Mouse (Mus musculus): Measurements from ENCODE around the gene Cdhr1. TPM values are rescaled to one million over a fixed set of nuclear protein-coding genes. Genes with fewer than 3 reads are reported as not detected.
"Not testable (repeated sequence)": the region's sequence is repeated elsewhere in the genome, so short reads cannot be mapped to it uniquely, and the experiment has no call there.

Gene Cdhr1
- polyA plus RNA-seq (2014; fragmentation: Nextera tagmentation; extraction: Ambion mirVana) = 0.20 and 0.22 TPM in 2 replicates

DNA sequence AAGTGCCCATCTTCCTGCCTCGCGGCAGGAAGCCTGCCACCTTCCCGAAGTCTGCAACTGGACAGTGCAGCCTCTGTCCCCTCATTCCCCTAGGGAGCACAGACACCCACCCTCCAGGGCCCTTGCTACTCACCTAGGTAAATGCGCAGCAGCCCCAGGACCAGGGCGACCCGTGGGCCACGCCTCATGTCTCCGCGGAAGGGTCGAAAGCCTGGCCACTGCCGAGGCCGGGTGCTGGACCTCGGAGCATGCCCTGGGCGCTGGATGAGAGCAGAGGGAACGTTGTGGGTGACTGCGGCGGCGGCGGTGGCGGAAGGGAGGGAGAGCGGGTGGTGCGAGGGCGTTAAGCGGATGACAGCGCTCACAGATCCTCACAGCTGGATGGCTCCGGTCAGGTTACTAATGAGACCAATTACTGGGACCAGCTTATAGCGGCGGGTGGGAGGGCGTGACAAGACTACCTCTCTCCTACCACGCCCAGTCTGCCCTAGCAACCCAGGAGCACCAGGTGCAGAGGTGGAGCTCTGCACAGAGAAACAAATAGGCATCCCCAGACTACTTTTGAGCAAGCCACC lies at the start of gene Cdhr1:
Gene Cdhr1 (minus strand): TSS at position 392 of the 575 bp plus-strand sequence.
- peaks cover 5% of the 10 kb centered on the region for H3K27me3 ChIP-seq (ENCODE audit: control insufficient read depth, insufficient read depth, low read length)
- no peaks in the 10 kb centered on the region for H3K9me3 ChIP-seq (ENCODE audit: control insufficient read depth, low read length)
- H3K27ac ChIP-seq (ENCODE audit: low read depth, low read length) = no peak within 1 kb of the TSS
- ATAC-seq (ENCODE audit: low FRiP score) = peak; percentile 86
- 1% methylated on average over 27 of the region's 30 CpGs for WGBS
- DNase-seq (ENCODE audit: low spot score, missing footprints) = peak; percentile 90
- no peaks in the 10 kb centered on the region; the same call in 1 of the 2 replicates for H3K4me1 ChIP-seq (ENCODE audit: control insufficient read depth, insufficient read depth, low read length)
- peak within 1 kb of the TSS; percentile 24; the same call in 1 of the 2 replicates for H3K9ac ChIP-seq (ENCODE audit: low read length)
- peak within 1 kb of the TSS; percentile 53 for H3K4me2 ChIP-seq
- H3K4me3 ChIP-seq (ENCODE audit: low read depth, low read length) = peak within 1 kb of the TSS; percentile 21
- no peaks in the 10 kb centered on the region for H3K36me3 ChIP-seq (ENCODE audit: control insufficient read depth, insufficient read depth, low read length)

DNA sequence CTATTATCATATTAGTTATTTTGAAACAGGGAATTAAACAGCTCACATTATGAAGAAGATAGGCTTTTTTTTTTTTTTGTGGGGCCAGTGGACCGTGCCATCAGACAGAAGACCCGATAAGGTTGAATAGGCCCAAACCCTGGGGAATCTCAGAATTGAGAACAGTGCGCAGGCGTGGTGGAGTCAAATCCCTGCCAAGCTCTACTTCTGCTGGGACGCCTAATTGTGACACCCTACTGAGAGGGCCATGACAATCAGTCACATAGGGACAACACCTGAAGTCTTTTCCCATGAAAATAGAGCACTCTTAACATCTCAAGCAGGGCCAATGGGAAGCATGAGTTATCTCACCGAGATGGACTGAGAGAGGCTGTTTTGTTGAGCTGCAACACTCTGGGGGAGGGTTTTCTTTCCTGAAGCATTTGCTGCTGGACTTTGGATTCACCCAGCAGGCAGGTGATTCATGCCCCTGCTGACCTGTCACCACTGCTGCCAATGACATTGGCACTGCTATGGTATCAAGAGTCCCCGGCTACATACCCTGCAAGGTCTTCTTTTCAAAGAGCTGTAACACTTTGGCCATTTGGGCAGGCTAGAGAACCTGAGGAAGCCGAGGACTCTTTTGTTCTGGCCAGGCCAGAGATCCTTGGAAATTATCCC lies 41.0 kb upstream of the Cdhr1 start:
- Histone ChIP-seq H3K36me3 (ENCODE audit: control insufficient read depth, insufficient read depth, low read length) (no peaks in the 10 kb centered on the region), H3K27ac (ENCODE audit: low read depth, low read length) (no peak overlapping the region), H3K9me3 (ENCODE audit: control insufficient read depth, low read length) (no peaks in the 10 kb centered on the region), H3K4me1 (ENCODE audit: control insufficient read depth, insufficient read depth, low read length) (peaks cover 2% of the 10 kb centered on the region; the same call in 1 of the 2 replicates), H3K27me3 (ENCODE audit: control insufficient read depth, insufficient read depth, low read length) (no peaks in the 10 kb centered on the region), H3K9ac (ENCODE audit: low read length) (no peak overlapping the region), H3K4me3 (ENCODE audit: low read depth, low read length) (no peak overlapping the region), H3K4me2 (no peak overlapping the region)
- DNase-seq (ENCODE audit: low spot score, missing footprints) (no peak), ATAC-seq (ENCODE audit: low FRiP score) (no peak)
- WGBS = 54% methylated on average over 8 of the region's 8 CpGs

GRCm38 (mm10) chr14:37137596-37137995 lies 39.4 kb upstream of the Cdhr1 start:
- not testable (repeated sequence) for H3K4me1 ChIP-seq (ENCODE audit: control insufficient read depth, insufficient read depth, low read length); H3K9ac ChIP-seq (ENCODE audit: low read length); H3K4me3 ChIP-seq (ENCODE audit: low read depth, low read length); H3K9me3 ChIP-seq (ENCODE audit: control insufficient read depth, low read length); H3K36me3 ChIP-seq (ENCODE audit: control insufficient read depth, insufficient read depth, low read length); H3K4me2 ChIP-seq; H3K27me3 ChIP-seq (ENCODE audit: control insufficient read depth, insufficient read depth, low read length); H3K27ac ChIP-seq (ENCODE audit: low read depth, low read length); DNase-seq (ENCODE audit: low spot score, missing footprints); ATAC-seq (ENCODE audit: low FRiP score)
- 77% methylated on average over 2 of the region's 3 CpGs for WGBS

DNA sequence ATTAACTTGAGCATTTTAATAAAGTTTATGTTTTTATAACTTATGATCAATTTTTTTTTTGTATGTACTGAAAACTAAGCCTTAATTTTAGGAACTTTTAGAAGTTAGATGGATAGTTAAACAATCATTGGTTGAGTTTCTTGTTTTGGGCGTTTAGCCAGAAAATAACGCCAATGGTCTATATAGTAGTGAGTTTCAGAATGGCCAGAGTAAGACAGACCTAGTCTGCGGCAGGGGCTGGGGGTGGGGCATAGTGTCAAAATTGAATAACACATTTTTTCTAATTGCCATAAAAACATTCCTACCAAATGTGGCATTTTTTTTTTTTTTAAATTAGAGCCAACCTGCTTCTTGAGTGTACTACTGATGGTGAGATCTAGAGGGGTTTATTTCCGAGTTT lies 38.0 kb upstream of the Cdhr1 start:
- no peak overlapping the region for H3K4me2 ChIP-seq
- H3K4me3 ChIP-seq (ENCODE audit: low read depth, low read length) = no peak overlapping the region
- DNase-seq (ENCODE audit: low spot score, missing footprints) = no peak
- H3K27ac ChIP-seq (ENCODE audit: low read depth, low read length) = no peak overlapping the region
- no peak overlapping the region for H3K9ac ChIP-seq (ENCODE audit: low read length)
- no peaks in the 10 kb centered on the region for H3K9me3 ChIP-seq (ENCODE audit: control insufficient read depth, low read length)
- H3K36me3 ChIP-seq (ENCODE audit: control insufficient read depth, insufficient read depth, low read length) = no peaks in the 10 kb centered on the region
- H3K27me3 ChIP-seq (ENCODE audit: control insufficient read depth, insufficient read depth, low read length) = no peaks in the 10 kb centered on the region
- peaks cover 2% of the 10 kb centered on the region; the same call in 1 of the 2 replicates for H3K4me1 ChIP-seq (ENCODE audit: control insufficient read depth, insufficient read depth, low read length)
- 80% methylated on average over 4 of the region's 4 CpGs for WGBS
- no peak for ATAC-seq (ENCODE audit: low FRiP score)

DNA sequence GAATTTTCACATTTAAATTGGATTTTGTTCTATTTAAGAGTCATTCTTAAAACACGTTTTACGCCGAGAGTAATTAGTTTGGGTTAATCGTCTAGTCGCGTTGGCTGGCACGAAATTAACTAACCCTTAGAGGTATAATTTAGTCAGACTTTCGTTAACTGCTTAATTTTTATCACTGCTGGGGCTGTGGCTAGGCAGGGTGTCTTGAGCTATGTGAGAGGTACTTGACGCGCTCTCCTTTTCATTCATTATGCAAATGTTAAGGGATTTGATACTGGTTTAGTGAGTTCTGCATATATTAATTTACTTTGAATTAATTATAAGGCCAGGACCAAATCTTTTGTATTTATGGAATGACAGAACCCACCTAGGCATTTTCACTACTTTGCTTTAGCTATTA lies 37.5 kb upstream of the Cdhr1 start:
- Histone ChIP-seq H3K9me3 (ENCODE audit: control insufficient read depth, low read length) (no peaks in the 10 kb centered on the region), H3K36me3 (ENCODE audit: control insufficient read depth, insufficient read depth, low read length) (no peaks in the 10 kb centered on the region), H3K4me1 (ENCODE audit: control insufficient read depth, insufficient read depth, low read length) (peaks cover 2% of the 10 kb centered on the region; the same call in 1 of the 2 replicates), H3K27ac (ENCODE audit: low read depth, low read length) (no peak overlapping the region), H3K9ac (ENCODE audit: low read length) (peak overlapping the region; percentile 58; the same call in 1 of the 2 replicates), H3K27me3 (ENCODE audit: control insufficient read depth, insufficient read depth, low read length) (no peaks in the 10 kb centered on the region), H3K4me2 (peak overlapping the region; percentile 60), H3K4me3 (ENCODE audit: low read depth, low read length) (peak overlapping the region; percentile 87)
- WGBS = under 1% methylated on average over 10 of the region's 10 CpGs
- ATAC-seq (ENCODE audit: low FRiP score) (peak; percentile 59; the same call in 1 of the 2 replicates), DNase-seq (ENCODE audit: low spot score, missing footprints) (no peak)

DNA sequence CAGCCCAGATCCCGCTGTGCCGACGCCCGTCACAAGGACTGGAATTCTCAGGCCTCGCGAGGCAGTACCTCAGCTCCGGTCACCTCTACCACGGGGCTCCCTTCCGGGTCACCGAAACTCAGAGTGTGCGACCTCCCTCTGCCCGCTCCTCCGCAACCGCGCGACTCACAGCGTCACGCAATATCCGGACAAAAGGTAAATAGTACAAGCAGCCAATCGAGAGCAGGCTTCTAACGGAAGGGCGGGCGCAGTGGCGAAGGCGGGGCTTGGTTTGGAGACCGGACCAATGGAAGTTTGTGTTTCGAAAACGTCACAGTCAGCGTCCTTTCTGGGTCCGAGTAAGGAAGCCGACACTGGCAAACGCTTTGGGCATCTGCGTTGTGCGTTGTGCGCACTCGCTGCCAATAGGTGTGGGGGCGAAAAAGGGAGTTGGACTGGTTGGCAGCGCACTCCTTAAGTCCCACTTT lies 37.0 kb upstream of the Cdhr1 start, which contains the start of gene Ghitm:
Gene Ghitm (minus strand): TSS at position 146 of the 467 bp plus-strand sequence.
- Histone ChIP-seq H3K27me3 (ENCODE audit: control insufficient read depth, insufficient read depth, low read length) (no peaks in the 10 kb centered on the region), H3K4me1 (ENCODE audit: control insufficient read depth, insufficient read depth, low read length) (peaks cover 2% of the 10 kb centered on the region; the same call in 1 of the 2 replicates), H3K36me3 (ENCODE audit: control insufficient read depth, insufficient read depth, low read length) (no peaks in the 10 kb centered on the region), H3K4me2 (peak within 1 kb of the TSS; percentile 65), H3K9me3 (ENCODE audit: control insufficient read depth, low read length) (no peaks in the 10 kb centered on the region), H3K4me3 (ENCODE audit: low read depth, low read length) (peak within 1 kb of the TSS; percentile 87), H3K9ac (ENCODE audit: low read length) (peak within 1 kb of the TSS; percentile 89), H3K27ac (ENCODE audit: low read depth, low read length) (peak within 1 kb of the TSS; percentile 51; the same call in 1 of the 2 replicates)
- under 1% methylated on average over 38 of the region's 38 CpGs for WGBS
- ATAC-seq (ENCODE audit: low FRiP score) = peak; percentile 99
- DNase-seq (ENCODE audit: low spot score, missing footprints) = peak; percentile 99

DNA sequence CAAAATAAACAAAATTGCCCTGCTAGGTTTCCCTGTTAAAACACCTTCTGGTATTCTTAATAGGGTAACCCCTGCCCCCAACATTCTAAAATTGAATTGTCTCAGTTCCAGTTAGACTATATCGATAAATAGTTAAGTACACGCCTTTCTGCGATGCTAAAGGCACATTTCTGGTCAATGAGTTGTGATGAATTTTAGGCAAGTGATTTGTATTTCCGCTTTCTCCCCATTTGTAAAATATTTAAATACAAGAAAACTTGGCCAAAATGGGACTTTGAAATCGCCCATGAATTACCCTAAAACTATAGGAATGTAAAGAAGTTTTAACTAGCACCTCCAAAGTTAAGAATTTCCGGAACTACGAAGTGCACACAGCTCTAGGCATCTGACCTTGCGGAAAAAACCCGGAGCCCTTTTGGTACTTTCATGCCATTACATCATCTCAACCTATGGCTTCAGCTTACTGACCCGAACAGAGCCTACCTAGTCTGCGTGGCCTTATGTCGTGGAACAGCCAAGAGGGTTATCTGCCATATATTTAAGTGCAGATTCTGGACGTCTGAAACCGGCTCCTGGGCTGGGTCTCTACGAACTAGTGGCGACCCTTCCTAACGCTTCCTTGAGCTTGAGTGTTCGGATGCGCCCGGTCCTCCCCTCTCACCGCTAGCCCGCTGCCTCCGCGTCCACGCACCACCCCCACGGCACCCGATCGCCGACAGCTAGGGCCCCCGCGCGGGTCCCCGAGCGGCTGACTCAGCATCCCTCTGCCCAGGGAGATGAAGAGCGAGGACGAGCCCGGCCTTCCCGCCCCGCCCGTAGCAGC lies 36.4 kb upstream of the Cdhr1 start:
- H3K27ac ChIP-seq (ENCODE audit: low read depth, low read length) = peak overlapping the region; percentile 51; the same call in 1 of the 2 replicates
- WGBS = 3% methylated on average over 40 of the region's 40 CpGs
- peak overlapping the region; percentile 87 for H3K4me3 ChIP-seq (ENCODE audit: low read depth, low read length)
- no peak for ATAC-seq (ENCODE audit: low FRiP score)
- H3K9ac ChIP-seq (ENCODE audit: low read length) = peak overlapping the region; percentile 89
- no peaks in the 10 kb centered on the region for H3K9me3 ChIP-seq (ENCODE audit: control insufficient read depth, low read length)
- H3K27me3 ChIP-seq (ENCODE audit: control insufficient read depth, insufficient read depth, low read length) = no peaks in the 10 kb centered on the region
- H3K4me2 ChIP-seq = peak overlapping the region; percentile 65
- no peaks in the 10 kb centered on the region for H3K36me3 ChIP-seq (ENCODE audit: control insufficient read depth, insufficient read depth, low read length)
- DNase-seq (ENCODE audit: low spot score, missing footprints) = no peak
- H3K4me1 ChIP-seq (ENCODE audit: control insufficient read depth, insufficient read depth, low read length) = peaks cover 2% of the 10 kb centered on the region; the same call in 1 of the 2 replicates

GRCm38 (mm10) chr14:37127652-37128051 lies 29.5 kb upstream of the Cdhr1 start:
- peak; percentile 88 for DNase-seq (ENCODE audit: low spot score, missing footprints)
- 50% methylated on average over 4 of the region's 4 CpGs for WGBS

More at GRCm38 (mm10) chr14:37127652-37128051, 29.5 kb upstream of the Cdhr1 start:
- H3K27me3 ChIP-seq (ENCODE audit: control insufficient read depth, insufficient read depth, low read length) = no peaks in the 10 kb centered on the region
- H3K4me3 ChIP-seq (ENCODE audit: low read depth, low read length) = no peak overlapping the region
- no peak overlapping the region for H3K4me2 ChIP-seq
- ATAC-seq (ENCODE audit: low FRiP score) = no peak
- H3K27ac ChIP-seq (ENCODE audit: low read depth, low read length) = no peak overlapping the region
- no peak overlapping the region for H3K9ac ChIP-seq (ENCODE audit: low read length)
- H3K4me1 ChIP-seq (ENCODE audit: control insufficient read depth, insufficient read depth, low read length) = no peaks in the 10 kb centered on the region
- H3K36me3 ChIP-seq (ENCODE audit: control insufficient read depth, insufficient read depth, low read length) = peaks cover 4% of the 10 kb centered on the region
- H3K9me3 ChIP-seq (ENCODE audit: control insufficient read depth, low read length) = no peaks in the 10 kb centered on the region
